Mouse (Mus musculus) T-helper 1 cell (primary cell): ENCODE measurements around the gene Gm11397.
"Not testable (repeated sequence)": the region's sequence is repeated elsewhere in the genome, so short reads cannot be mapped to it uniquely, and the experiment has no call there.

Source experiments
- in situ Hi-C: fragments of 300-600 bp; cut with MboI, MseI; formaldehyde crosslinking; loops from one replicate; pipeline ENCODE4 v1.15.1; 2025; ENCODE audit warnings: high pct_unique_total_duplicates

Gene Gm11397

GRCm38 (mm10) chr13:33395461-33395860 is at the start of gene Gm11397:
TSS of gene Gm11397 (plus strand) at chr13:33395761.
- in situ Hi-C loops: loop anchor here (5.0 kb wide), 1 partner anchor 92 kb away; no protein-coding TSS in a partner anchor

- in situ Hi-C loops: not testable (repeated sequence)
These were observed 38.9 kb upstream of the Gm11397 start for GRCm38 (mm10) chr13:33356666-33357065.

GRCm38 (mm10) chr13:33432714-33433113 is 37.2 kb downstream of the Gm11397 start:
- in situ Hi-C loops: not testable (repeated sequence)
